In the genomic region with DNA sequence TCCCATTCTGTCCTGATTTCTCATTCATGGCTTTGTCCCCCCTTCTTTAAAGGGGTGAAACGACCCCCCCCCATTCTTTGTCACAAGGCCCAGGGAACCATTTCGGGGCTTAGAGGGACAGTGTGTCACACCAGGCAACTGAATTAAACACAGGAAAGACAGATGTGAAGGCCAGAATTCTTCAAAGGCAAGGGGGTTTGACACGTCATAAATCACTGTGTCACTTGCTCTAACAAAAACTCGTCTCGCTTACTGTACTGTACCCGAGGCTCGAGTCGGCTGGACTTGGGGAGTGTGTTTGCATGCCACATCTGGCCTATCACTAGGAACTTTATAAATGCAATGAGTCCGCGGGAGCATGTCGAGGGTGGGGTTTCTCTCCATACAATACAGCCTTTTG, we compare ENCODE assay signal across 14 mouse cellular contexts.
DNase-seq lines count a peak whose midpoint lies in the region; ATAC-seq lines count a peak whose summit lies in the region.
"Had no signal": no experiment of that assay in that cellular context is flagged by ENCODE, and none has a peak within 500 bp of the region (broad histone marks: within the 10 kb centered on the region; RNA-seq: fewer than 3 reads in every experiment).

No protein-coding gene starts in this region.

- no peak overlapping the region; the same call in 1 of the 2 replicates for H3K4me2 ChIP-seq in heart, embryonic 12.5 days
- H3K4me2 ChIP-seq in lung, embryonic 16.5 days (ENCODE audit: low read depth, low read length) = peak overlapping the region; percentile 22; the same call in 1 of the 2 replicates
- H3K4me2 ChIP-seq in embryonic facial prominence, embryonic 14.5 days (ENCODE audit: low read depth, low read length) = peak overlapping the region; percentile 10; the same call in 1 of the 2 replicates
- peak overlapping the region; percentile 19; the same call in 1 of the 2 replicates for H3K4me2 ChIP-seq in limb, embryonic 15.5 days

- intact Hi-C loops in heart, postnatal 10 days (cut with DNase I) = no loop called here

- no peak for ATAC-seq in heart, embryonic 12.5 days (ENCODE audit: insufficient number of reproducible peaks, low FRiP score)
- peak; percentile 57; the same call in 1 of the 2 replicates for ATAC-seq in lung, embryonic 16.5 days (ENCODE audit: low read depth)
- 0 out of 2 replicates have a peak, but pooled peaks have one; percentile 13 for ATAC-seq in embryonic facial prominence, embryonic 14.5 days (ENCODE audit: low read depth)
- no peak for ATAC-seq in limb, embryonic 15.5 days (ENCODE audit: insufficient number of reproducible peaks, low FRiP score, low TSS enrichment, low read depth)
- ATAC-seq in activated CD4-positive, CD25-positive, alpha-beta regulatory T cell, adult 4 months = no peak
- ATAC-seq in inflammation-experienced regulatory T-cells, adult 6 months = no peak

- H3K4me3 ChIP-seq in heart, embryonic 12.5 days = no peak overlapping the region
- no peak overlapping the region for H3K4me3 ChIP-seq in lung, embryonic 16.5 days (ENCODE audit: low read length)
- H3K4me3 ChIP-seq in embryonic facial prominence, embryonic 14.5 days (ENCODE audit: low read depth, low read length) = no peak overlapping the region
- no peak overlapping the region for H3K4me3 ChIP-seq in limb, embryonic 15.5 days

- H3K4me1 ChIP-seq in heart, embryonic 12.5 days (replicated peaks) = peaks cover 23% of the 10 kb centered on the region
- H3K4me1 ChIP-seq in lung, embryonic 16.5 days (replicated peaks; ENCODE audit: control insufficient read depth, insufficient read depth, low read length) = peaks cover 5% of the 10 kb centered on the region; the same call in 1 of the 2 replicates
- peaks cover 20% of the 10 kb centered on the region for H3K4me1 ChIP-seq in embryonic facial prominence, embryonic 14.5 days (ENCODE audit: control insufficient read depth, insufficient read depth, low read length)
- peaks cover 22% of the 10 kb centered on the region for H3K4me1 ChIP-seq in limb, embryonic 15.5 days

- no peaks in the 10 kb centered on the region for H3K36me3 ChIP-seq in heart, embryonic 12.5 days
- no peaks in the 10 kb centered on the region for H3K36me3 ChIP-seq in lung, embryonic 16.5 days (ENCODE audit: control insufficient read depth, insufficient read depth, low read length)
- H3K36me3 ChIP-seq in embryonic facial prominence, embryonic 14.5 days (ENCODE audit: control insufficient read depth, insufficient read depth, low read length) = peaks cover 5% of the 10 kb centered on the region; the same call in 1 of the 2 replicates
- no peaks in the 10 kb centered on the region for H3K36me3 ChIP-seq in limb, embryonic 15.5 days

- H3K27ac ChIP-seq in heart, embryonic 12.5 days (ENCODE audit: poor library complexity, severe bottlenecking) = 0 out of 2 replicates have a peak overlapping the region, but pooled peaks have one; percentile 17
- no peak overlapping the region for H3K27ac ChIP-seq in lung, embryonic 16.5 days (ENCODE audit: low read length)
- H3K27ac ChIP-seq in embryonic facial prominence, embryonic 14.5 days (replicated peaks; ENCODE audit: low read depth, low read length) = no peak overlapping the region; the same call in 1 of the 2 replicates
- H3K27ac ChIP-seq in limb, embryonic 15.5 days = no peak overlapping the region
- H3K27ac ChIP-seq: macrophage had no signal

- no peak for DNase-seq in heart, postnatal 10 days
- DNase-seq in lung, postnatal 14 days = no peak
- DNase-seq in embryonic facial prominence, embryonic 14.5 days (ENCODE audit: low spot score) = no peak
- DNase-seq: B cell, adult 2 months; cerebellum, adult 9-11 months; layer of hippocampus, adult 9-11 months; right cerebral cortex, adult 18-20 months; thymus, postnatal 36 days had no signal

- no peak overlapping the region for H3K9ac ChIP-seq in heart, embryonic 12.5 days
- no peak overlapping the region for H3K9ac ChIP-seq in lung, embryonic 16.5 days (ENCODE audit: low read length)
- H3K9ac ChIP-seq in embryonic facial prominence, embryonic 14.5 days (ENCODE audit: low read depth, low read length) = no peak overlapping the region
- no peak overlapping the region for H3K9ac ChIP-seq in limb, embryonic 15.5 days

- 38% methylated on average over 11 of the region's 11 CpGs for WGBS in heart, embryonic 12.5 days
- 16% methylated on average over 11 of the region's 11 CpGs for WGBS in lung, embryonic 16.5 days
- WGBS in embryonic facial prominence, embryonic 14.5 days = 21% methylated on average over 11 of the region's 11 CpGs
- 7% methylated on average over 11 of the region's 11 CpGs for WGBS in limb, embryonic 15.5 days

- H3K9me3 ChIP-seq in heart, embryonic 12.5 days (replicated peaks) = peaks cover 3% of the 10 kb centered on the region; the same call in 1 of the 2 replicates
- no peaks in the 10 kb centered on the region for H3K9me3 ChIP-seq in lung, embryonic 16.5 days (ENCODE audit: control insufficient read depth, low read length)
- no peaks in the 10 kb centered on the region for H3K9me3 ChIP-seq in embryonic facial prominence, embryonic 14.5 days (ENCODE audit: control insufficient read depth, low read length)
- H3K9me3 ChIP-seq in limb, embryonic 15.5 days = no peaks in the 10 kb centered on the region

- H3K27me3 ChIP-seq in heart, embryonic 12.5 days (replicated peaks) = no peaks in the 10 kb centered on the region
- no peaks in the 10 kb centered on the region for H3K27me3 ChIP-seq in lung, embryonic 16.5 days (ENCODE audit: control insufficient read depth, insufficient read depth, low read depth, low read length)
- H3K27me3 ChIP-seq in embryonic facial prominence, embryonic 14.5 days (replicated peaks; ENCODE audit: control insufficient read depth, insufficient read depth, low read length) = no peaks in the 10 kb centered on the region
- no peaks in the 10 kb centered on the region for H3K27me3 ChIP-seq in limb, embryonic 15.5 days

Comparison
In these comparisons a context has a peak if more than half of its experiments do, and no peak if none do; other contexts are left out.
1. ATAC-seq: peak in lung, embryonic 16.5 days (single experiment) and embryonic facial prominence, embryonic 14.5 days (single experiment); none in heart, embryonic 12.5 days (single experiment), limb, embryonic 15.5 days (single experiment), activated CD4-positive, CD25-positive, alpha-beta regulatory T cell, adult 4 months (single experiment) and inflammation-experienced regulatory T-cells, adult 6 months (single experiment).